Mouse (Mus musculus) ES-Bruce4 (cell line): ENCODE measurements at regions not wholly inside any gene's neighbourhood (a gene's known extent, or its start where the extent isn't known, plus 50 kb on each side); places are given as distances from the start of the nearest gene placed in this dataset.

Experiments used
- H3K27ac ChIP-seq: 2 replicates; pipeline ENCODE4 v1.5.1; 2012; ENCODE audit warnings: low read length, inconsistent platforms; ENCODE audit not compliant: insufficient read depth
- H3K27me3 ChIP-seq: 2 replicates; pipeline ENCODE4 v1.6.1; 2012; ENCODE audit warnings: mild to moderate bottlenecking, low read length, inconsistent platforms; ENCODE audit not compliant: control insufficient read depth, poor library complexity, insufficient read depth, severe bottlenecking
- H3K36me3 ChIP-seq: 2 replicates; pipeline ENCODE4 v1.6.1; 2012; ENCODE audit warnings: inconsistent platforms, mild to moderate bottlenecking, low read length, moderate library complexity; ENCODE audit not compliant: control insufficient read depth, poor library complexity, insufficient read depth, severe bottlenecking
- H3K4me1 ChIP-seq: one replicate; pipeline ENCODE4 v1.8.1; 2011; ENCODE audit warnings: low read length; ENCODE audit not compliant: control insufficient read depth, insufficient read depth
- H3K4me3 ChIP-seq: 2 replicates; pipeline ENCODE4 v1.5.1; 2011; ENCODE audit warnings: low read depth, mild to moderate bottlenecking, low read length
- H3K9ac ChIP-seq: 2 replicates; pipeline ENCODE4 v1.6.1; 2012; ENCODE audit warnings: low read depth, mild to moderate bottlenecking, inconsistent platforms; ENCODE audit not compliant: poor library complexity, severe bottlenecking
- H3K9me3 ChIP-seq: replicated peaks from 2 replicates; pipeline ENCODE4 v1.6.1; 2012; ENCODE audit warnings: mild to moderate bottlenecking, low read length, inconsistent platforms; ENCODE audit not compliant: control insufficient read depth, poor library complexity, insufficient read depth, severe bottlenecking
- CTCF ChIP-seq: IDR thresholded peaks from one replicate; pipeline ENCODE4 v1.8.1; 2011; ENCODE audit warnings: low read depth, low read length
- EP300 ChIP-seq: IDR thresholded peaks from 2 replicates; pipeline ENCODE4 v1.6.1; 2011; ENCODE audit warnings: low read depth, low read length; ENCODE audit not compliant: insufficient read depth
- POLR2A ChIP-seq: IDR thresholded peaks from one replicate; pipeline ENCODE4 v1.8.1; 2011; ENCODE audit warnings: low read length; ENCODE audit not compliant: insufficient read depth

- no peak overlapping the region for H3K9ac ChIP-seq
- H3K4me1 ChIP-seq = no peaks in the 10 kb centered on the region
- no peak overlapping the region for H3K27ac ChIP-seq
- no peak overlapping the region for H3K4me3 ChIP-seq
- TF ChIP-seq CTCF (no peak), EP300 (no peak), POLR2A (no peak)
- peaks cover 7% of the 10 kb centered on the region for H3K9me3 ChIP-seq
- no peaks in the 10 kb centered on the region for H3K27me3 ChIP-seq
- no peaks in the 10 kb centered on the region for H3K36me3 ChIP-seq
These were observed 355.1 kb upstream of the Ercc4 start for GRCm38 (mm10) chr16:12754361-12754760.

DNA sequence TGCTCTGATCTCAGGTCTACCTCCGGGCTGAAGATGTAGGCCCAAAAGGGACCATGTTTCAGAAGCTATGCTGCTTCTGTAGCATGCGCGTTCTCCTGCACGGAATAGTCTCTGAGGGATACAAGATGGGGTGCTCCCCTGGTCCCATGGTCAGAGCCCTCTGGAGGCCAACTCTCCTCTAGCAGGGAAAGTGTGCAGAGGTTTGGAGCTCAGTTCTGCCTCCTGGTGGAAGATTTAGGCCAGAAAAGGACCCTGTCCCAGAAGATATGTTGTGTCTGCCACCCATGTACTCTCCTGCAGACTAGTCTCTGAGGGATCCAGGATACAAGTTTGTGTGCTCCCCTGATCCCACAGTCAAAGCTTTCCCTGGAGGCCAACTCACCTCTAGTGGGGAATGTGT, 350.9 kb upstream of the Ercc4 start:
- Histone ChIP-seq H3K4me1 (no peaks in the 10 kb centered on the region), H3K36me3 (no peaks in the 10 kb centered on the region), H3K27me3 (no peaks in the 10 kb centered on the region), H3K9me3 (no peaks in the 10 kb centered on the region), H3K9ac (no peak overlapping the region), H3K27ac (no peak overlapping the region), H3K4me3 (no peak overlapping the region)
- TF ChIP-seq CTCF (peak; percentile 55), POLR2A (no peak)

GRCm38 (mm10) chr16:12764166-12764565, 345.3 kb upstream of the Ercc4 start:
- Histone ChIP-seq H3K27me3 (no peaks in the 10 kb centered on the region), H3K9ac (no peak overlapping the region), H3K27ac (no peak overlapping the region), H3K36me3 (no peaks in the 10 kb centered on the region), H3K4me3 (no peak overlapping the region), H3K4me1 (no peaks in the 10 kb centered on the region), H3K9me3 (peaks cover 5% of the 10 kb centered on the region; the same call in 1 of the 2 replicates)
- TF ChIP-seq EP300 = no peak

- Histone ChIP-seq H3K27me3 (no peaks in the 10 kb centered on the region), H3K9me3 (peaks cover 9% of the 10 kb centered on the region; the same call in 1 of the 2 replicates), H3K36me3 (no peaks in the 10 kb centered on the region), H3K27ac (no peak overlapping the region), H3K4me3 (no peak overlapping the region), H3K9ac (no peak overlapping the region), H3K4me1 (no peaks in the 10 kb centered on the region)
- no peak for TF ChIP-seq EP300
- TF ChIP-seq CTCF = no peak
- TF ChIP-seq POLR2A = no peak
These were observed 344.9 kb upstream of the Ercc4 start for GRCm38 (mm10) chr16:12764608-12765007.

DNA sequence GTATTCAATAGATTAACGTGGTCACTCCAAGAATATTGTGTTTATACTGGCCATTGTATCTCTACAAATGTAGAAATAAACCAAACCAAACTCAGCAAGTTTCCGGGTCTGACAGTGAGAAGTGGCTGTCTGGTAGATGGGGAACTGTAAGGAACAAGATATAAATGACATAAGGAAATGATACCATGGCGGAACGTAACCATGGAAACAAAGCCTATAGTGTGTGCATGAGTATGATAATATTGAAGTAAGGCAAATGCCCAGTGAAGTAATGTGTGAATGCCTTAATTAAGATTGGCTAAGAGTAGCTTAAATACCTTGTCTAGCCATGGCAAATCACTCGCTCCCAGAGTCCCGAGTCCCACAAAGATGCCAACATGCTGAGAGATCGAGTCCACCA, 342.6 kb upstream of the Ercc4 start:
- TF ChIP-seq POLR2A (no peak), CTCF (no peak), EP300 (no peak)
- Histone ChIP-seq H3K36me3 (no peaks in the 10 kb centered on the region), H3K9me3 (peaks cover 26% of the 10 kb centered on the region), H3K4me3 (no peak overlapping the region), H3K9ac (no peak overlapping the region), H3K27me3 (no peaks in the 10 kb centered on the region), H3K4me1 (no peaks in the 10 kb centered on the region), H3K27ac (no peak overlapping the region)

DNA sequence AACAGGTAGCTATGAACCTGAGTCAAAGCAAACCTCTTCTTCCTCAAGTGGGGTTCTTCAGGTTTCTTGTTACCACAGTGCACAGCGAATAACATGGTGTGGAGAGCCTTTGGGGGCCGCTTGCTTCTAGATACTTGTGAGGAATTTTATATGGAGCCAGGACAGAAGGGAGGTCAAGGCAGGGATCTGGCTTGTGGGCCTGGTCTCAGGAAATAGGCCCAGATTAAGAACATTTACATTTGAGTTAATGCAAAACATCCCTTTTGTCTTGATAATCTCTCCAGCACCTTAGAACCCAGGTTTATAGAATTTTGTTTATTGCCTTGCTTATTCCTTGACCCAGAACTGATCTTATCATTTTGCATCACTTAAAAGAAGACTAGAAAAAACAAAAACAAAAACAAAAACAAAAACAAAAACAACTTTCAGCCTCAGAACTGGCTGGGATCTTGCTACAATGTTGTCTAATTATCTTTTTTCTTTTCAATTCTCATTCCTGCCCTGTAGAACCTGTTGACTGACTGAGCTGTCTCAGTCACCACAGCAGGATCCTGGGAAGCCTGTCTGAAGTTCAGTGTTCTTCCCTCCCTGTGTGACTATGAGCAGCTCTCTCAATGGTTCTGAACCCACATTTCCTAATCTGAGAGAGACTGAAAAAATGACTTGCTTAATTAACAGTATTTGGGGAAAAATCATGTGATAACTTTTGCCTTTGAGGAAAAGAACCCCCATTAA, 341.2 kb upstream of the Ercc4 start:
- TF ChIP-seq CTCF (no peak), EP300 (0 out of 2 replicates have a peak, but pooled peaks have one; percentile 7), POLR2A (no peak)

More for the DNA sequence above, 341.2 kb upstream of the Ercc4 start:
- Histone ChIP-seq H3K4me3 (no peak overlapping the region), H3K27ac (peak overlapping the region; percentile 36; the same call in 1 of the 2 replicates), H3K27me3 (no peaks in the 10 kb centered on the region), H3K9me3 (peaks cover 26% of the 10 kb centered on the region), H3K9ac (no peak overlapping the region), H3K36me3 (no peaks in the 10 kb centered on the region), H3K4me1 (no peaks in the 10 kb centered on the region)
